Mouse (Mus musculus) megakaryocyte, embryonic 14.5 days (primary cell): ENCODE data around the gene 1700061G19Rik.

Experiments used
- FLI1 ChIP-seq: IDR thresholded peaks from 2 replicates; pipeline ENCODE4 v1.6.1; 2012; ENCODE audit warnings: low read length, inconsistent platforms, mixed read lengths
- GATA1 ChIP-seq: IDR thresholded peaks from 3 replicates; pipeline ENCODE4 v1.6.1; 2012; ENCODE audit warnings: mixed read lengths, low read length, inconsistent platforms, borderline replicate concordance

GRCm38 (mm10) chr17:56872512-56872911 is 2.8 kb upstream of the 1700061G19Rik start:
- TF ChIP-seq GATA1 (no peak), FLI1 (no peak)
